Mouse (Mus musculus): Measurements from ENCODE around the gene Sfxn2.

Gene Sfxn2

GRCm38 (mm10) chr19:46572951-46573937 is at the start of gene Sfxn2, which contains the start of gene Arl3:
Gene Sfxn2, plus strand, starts transcription at chr19:46573365.
Gene Arl3, minus strand, starts transcription at chr19:46573198.
- DNase-seq, result peak; percentile 97

GRCm38 (mm10) chr19:46523480-46524151 is 49.5 kb upstream of the Sfxn2 start:
- DNase-seq, result no peak

- no peak for DNase-seq
Observed at GRCm38 (mm10) chr19:46524152-46524544, 49.0 kb upstream of the Sfxn2 start.

DNA sequence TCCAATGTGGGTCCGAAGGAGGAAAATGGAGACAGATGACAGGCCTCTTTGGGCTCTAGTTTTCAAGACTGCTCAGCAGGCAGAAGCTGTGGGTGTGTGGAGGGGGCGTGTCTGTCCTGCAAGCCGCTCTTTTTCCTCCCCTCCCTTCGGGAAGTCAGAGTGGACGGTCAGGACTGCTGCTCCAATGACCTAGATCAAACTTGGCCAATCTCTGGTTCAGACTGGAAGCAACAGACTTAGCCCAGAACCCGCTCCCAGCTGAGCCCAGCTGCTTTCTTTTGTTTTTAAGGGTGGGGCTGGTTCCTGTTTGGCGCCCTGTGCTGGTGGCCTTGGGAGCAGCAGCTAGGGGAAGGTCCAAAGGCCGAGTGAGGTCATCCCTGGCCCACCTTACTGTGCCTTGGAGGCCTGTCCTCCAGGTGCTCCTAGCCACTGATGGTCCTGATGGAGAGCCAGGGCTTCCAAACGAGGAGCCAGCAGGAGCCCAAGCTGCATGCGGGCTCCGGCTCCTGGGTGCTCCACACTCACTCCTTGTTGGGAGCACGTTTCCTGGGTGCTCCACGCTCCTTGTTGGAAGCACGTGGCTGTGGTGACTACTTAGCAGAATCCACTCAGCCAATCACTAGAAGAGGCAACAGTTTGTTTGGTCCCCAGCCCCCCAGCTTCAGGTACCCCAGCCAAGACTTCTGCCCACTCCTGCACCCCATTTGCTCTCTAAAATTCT is 48.4 kb upstream of the Sfxn2 start:
- peak; percentile 89 for DNase-seq

DNA sequence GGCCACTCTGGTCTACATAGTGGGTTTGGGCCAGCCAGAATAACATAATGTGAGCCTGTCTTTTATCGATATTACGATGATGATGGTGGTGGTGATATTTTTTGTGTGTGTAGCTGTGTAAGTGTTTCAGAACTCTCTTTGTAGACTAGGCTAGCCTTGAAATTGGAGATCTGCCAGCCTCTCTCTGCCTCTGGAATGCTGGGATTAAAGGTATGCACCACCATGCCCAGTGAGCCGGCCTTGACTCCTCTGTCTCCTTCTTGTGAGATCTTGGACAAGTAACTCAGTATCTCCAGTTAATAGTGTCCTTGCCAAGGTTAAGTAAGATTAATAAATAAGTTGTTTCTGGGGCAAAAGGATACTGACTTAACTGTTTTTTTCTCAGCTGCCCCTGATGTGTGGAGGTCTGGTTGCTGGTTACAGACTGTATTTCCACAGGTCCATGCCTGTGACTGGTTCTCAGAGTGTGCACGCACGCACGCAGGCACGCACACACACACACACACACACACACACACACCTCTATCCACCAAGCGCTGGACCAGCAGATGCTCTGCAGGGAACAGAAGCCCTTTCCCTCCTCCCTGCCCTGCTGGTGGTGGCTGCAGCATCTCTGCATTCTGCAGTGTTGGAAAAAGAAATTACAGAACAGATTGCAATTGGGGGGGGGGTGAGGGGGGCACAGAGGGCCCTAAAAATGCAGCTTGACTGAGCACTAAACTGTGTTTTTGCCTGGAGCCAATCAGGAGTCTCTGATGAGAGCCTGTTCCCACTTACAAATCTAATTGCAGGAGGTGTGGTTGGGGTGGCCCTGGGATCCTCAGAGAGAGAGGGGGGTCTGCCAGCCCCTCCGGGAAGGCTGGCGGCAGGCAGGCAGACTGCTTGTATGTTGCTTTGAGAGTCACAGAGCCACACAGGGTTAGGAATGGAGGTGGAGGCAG is 47.2 kb upstream of the Sfxn2 start:
- DNase-seq, result no peak

DNA sequence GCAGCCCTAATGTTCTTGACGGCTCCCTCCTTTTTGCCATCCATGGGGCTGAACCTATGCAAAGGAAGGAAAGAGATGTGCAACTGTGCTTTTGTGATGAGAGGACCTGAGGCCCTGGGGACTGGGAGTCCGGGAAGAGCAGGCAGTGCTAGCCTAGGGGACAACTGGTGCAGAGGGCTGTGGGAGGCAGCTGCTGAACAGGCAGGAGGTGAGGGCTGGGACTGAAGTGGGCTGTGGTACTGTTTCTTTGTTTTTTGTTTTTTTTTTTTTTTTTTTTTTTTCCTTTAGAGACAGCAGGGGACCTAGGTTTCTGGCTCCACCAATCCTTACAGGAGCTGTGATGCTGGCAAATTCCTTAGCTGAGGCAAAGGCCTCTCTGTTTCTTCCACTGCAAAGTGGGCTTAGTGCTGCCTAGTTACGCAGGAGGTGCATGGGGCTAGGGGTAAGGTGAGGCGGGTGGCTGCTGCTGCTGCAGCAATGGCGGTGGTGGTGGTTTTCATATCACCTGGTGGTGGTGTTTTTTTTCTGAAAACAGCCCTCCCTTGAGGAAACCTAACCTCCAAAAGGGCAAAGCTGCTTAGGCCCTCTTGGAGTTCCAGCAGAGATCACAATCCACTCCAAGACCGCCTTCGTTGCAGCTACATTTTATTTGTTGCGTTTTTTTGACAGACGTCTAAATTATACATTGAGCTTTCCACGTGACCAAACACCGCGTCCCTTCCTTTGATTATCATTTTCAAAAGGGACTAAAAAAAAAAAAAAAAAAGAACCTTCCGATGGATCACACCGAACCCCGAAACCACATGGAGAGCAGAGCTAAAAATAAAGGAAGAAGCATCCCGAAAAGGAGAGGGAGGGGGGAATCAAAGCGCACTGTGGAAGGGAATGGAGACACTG is 45.3 kb upstream of the Sfxn2 start:
- no peak for DNase-seq

- DNase-seq, result peak; percentile 84
Observed at GRCm38 (mm10) chr19:46528529-46529213, 44.5 kb upstream of the Sfxn2 start.

- no peak for DNase-seq
Observed at GRCm38 (mm10) chr19:46529601-46530448, 43.3 kb upstream of the Sfxn2 start.

DNA sequence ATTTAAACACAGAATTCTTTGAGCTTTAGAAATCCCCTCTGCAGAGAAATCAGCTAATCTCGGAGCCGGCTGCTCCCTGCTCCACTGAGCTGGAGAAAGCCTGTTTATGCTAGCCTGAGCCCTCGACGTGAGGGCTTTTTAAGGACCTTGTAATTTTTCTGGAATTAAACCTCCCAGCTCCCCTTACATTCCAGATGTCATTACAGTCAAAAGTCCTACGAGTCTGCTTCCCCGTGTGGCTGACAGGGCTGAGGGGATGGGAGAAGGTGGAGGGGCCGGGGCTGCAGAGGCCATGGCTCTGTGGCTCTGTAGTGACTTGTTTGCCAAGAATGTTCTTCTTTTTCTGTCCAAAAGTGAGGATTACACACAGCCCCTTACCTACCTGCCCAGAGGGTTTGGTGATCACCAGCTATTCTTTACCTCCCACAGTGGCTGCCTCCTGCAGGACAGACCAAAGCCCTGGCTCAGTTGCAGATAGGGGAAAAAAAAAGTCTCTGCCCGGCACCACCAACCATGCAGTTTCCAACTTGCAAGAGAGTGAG is 42.6 kb upstream of the Sfxn2 start:
- no peak for DNase-seq

- DNase-seq, result no peak
Observed at GRCm38 (mm10) chr19:46531071-46532030, 41.8 kb upstream of the Sfxn2 start.

GRCm38 (mm10) chr19:46532031-46532688 is 41.0 kb upstream of the Sfxn2 start:
- DNase-seq, result no peak

DNA sequence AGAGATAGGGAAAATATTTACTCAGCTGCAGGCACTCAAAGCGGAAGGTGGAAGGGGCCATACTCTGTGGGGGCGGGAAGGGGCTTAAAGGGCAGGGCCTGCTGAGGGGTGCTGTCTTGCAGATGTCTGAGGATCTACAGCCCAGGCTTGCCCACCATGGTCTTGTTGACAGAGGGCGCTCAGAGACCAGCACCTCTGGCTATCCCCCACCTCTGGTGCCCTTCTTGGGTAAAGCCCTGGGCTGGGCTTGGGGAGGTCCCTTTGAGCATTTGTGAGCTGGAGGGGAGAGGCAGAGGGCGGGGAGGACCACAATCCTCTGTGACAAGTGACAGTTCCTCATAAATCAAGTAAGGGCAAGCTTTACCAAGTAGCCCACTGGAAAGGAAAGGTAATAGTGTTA is 40.1 kb upstream of the Sfxn2 start:
- DNase-seq, result no peak

GRCm38 (mm10) chr19:46533525-46533924 is 39.6 kb upstream of the Sfxn2 start:
- DNase-seq, result no peak

- no peak for DNase-seq
Observed at GRCm38 (mm10) chr19:46534542-46535098, 38.5 kb upstream of the Sfxn2 start.

- DNase-seq, result no peak
Observed at GRCm38 (mm10) chr19:46537357-46537756, 35.8 kb upstream of the Sfxn2 start.

GRCm38 (mm10) chr19:46538213-46538612 is 35.0 kb upstream of the Sfxn2 start:
- DNase-seq, result peak; percentile 66

DNA sequence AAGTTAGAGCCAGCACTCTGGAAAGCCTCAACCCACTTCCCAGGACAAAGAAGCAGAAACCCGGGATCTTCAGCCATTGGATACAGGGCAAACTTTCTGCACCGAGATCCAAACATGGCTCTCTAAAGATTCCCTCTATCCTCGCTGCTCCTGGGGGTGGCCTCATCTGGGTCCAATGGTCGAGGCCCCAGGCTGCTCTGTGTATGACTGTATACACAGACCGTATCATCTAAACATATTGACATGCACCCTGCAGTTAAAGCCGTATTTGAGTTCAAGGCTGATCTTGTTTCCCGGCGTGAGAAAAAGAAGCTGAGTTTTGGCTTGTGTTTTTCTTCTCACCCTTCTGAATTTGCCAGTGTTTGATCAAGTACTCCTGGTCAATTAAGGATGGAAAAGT is 30.4 kb upstream of the Sfxn2 start:
- no peak for DNase-seq
